Mouse (Mus musculus) kidney, adult 2 months (tissue): ENCODE results near the gene Cep89.

Source experiments
- CTCF ChIP-seq: fragments of 200-500 bp; conservative IDR thresholded peaks from 2 replicates; pipeline ENCODE4 v1.5.1; 2011; ENCODE audit warnings: low read depth, mild to moderate bottlenecking, control low read depth, low read length, moderate library complexity, mixed read lengths; ENCODE audit not compliant: insufficient read depth, insufficient read length
- POLR2A ChIP-seq: fragments of 200-500 bp; IDR thresholded peaks from one replicate; pipeline ENCODE4 v1.6.1; 2011; ENCODE audit warnings: low read depth, low read length, control low read depth

- TF ChIP-seq CTCF (no peak), POLR2A (no peak)
Measured at GRCm38 (mm10) chr7:35365161-35365910, 31.5 kb upstream of the Cep89 start.
